Mouse (Mus musculus): ENCODE data around the gene Poln.

The Poln gene

GRCm38 (mm10) chr5:34168950-34169891, at the start of gene Poln, which contains the start of gene Haus3:
Gene Poln (minus strand): TSS chr5:34169448.
Gene Haus3 (minus strand): TSS chr5:34169527.
- peak; percentile 97 to 98 for DNase-seq (ENCODE audit: low spot score in 2 of 2)

- no peak for DNase-seq (ENCODE audit: low spot score in 2 of 2)
These were observed 49.4 kb upstream of the Poln start for GRCm38 (mm10) chr5:34218672-34219071.

GRCm38 (mm10) chr5:34217756-34218155, 48.5 kb upstream of the Poln start:
- no peak for DNase-seq (ENCODE audit: low spot score in 2 of 2)

- no peak for DNase-seq (ENCODE audit: low spot score in 2 of 2)
These were observed 46.8 kb upstream of the Poln start for GRCm38 (mm10) chr5:34216025-34216424.

GRCm38 (mm10) chr5:34213659-34214058, 44.4 kb upstream of the Poln start:
- DNase-seq (ENCODE audit: low spot score in 2 of 2): no peak

- peak; percentile 74 to 88 for DNase-seq (ENCODE audit: low spot score in 2 of 2)
These were observed 41.0 kb upstream of the Poln start for GRCm38 (mm10) chr5:34210279-34210678.

- no peak for DNase-seq (ENCODE audit: low spot score in 2 of 2)
These were observed 38.3 kb upstream of the Poln start for GRCm38 (mm10) chr5:34207503-34207902.

GRCm38 (mm10) chr5:34205788-34206187, 36.5 kb upstream of the Poln start:
- no peak for DNase-seq (ENCODE audit: low spot score in 2 of 2)

- no peak for DNase-seq (ENCODE audit: low spot score in 2 of 2)
These were observed 35.7 kb upstream of the Poln start for GRCm38 (mm10) chr5:34204911-34205310.

GRCm38 (mm10) chr5:34202006-34202405, 32.8 kb upstream of the Poln start:
- DNase-seq (ENCODE audit: low spot score in 2 of 2): no peak

- no peak for DNase-seq (ENCODE audit: low spot score in 2 of 2)
These were observed 32.1 kb upstream of the Poln start for GRCm38 (mm10) chr5:34201396-34201795.

- no peak for DNase-seq (ENCODE audit: low spot score in 2 of 2)
These were observed 29.4 kb upstream of the Poln start for GRCm38 (mm10) chr5:34198615-34199014.

GRCm38 (mm10) chr5:34197243-34197642, 28.0 kb upstream of the Poln start:
- DNase-seq (ENCODE audit: low spot score in 2 of 2): no peak

GRCm38 (mm10) chr5:34196423-34196822, 27.2 kb upstream of the Poln start:
- DNase-seq (ENCODE audit: low spot score in 2 of 2): peak in 1 of 2 experiments; percentile 44

GRCm38 (mm10) chr5:34195786-34196185, 26.5 kb upstream of the Poln start:
- no peak for DNase-seq (ENCODE audit: low spot score in 2 of 2)

GRCm38 (mm10) chr5:34194975-34195662, 25.9 kb upstream of the Poln start:
- no peak for DNase-seq (ENCODE audit: low spot score in 2 of 2)

- DNase-seq (ENCODE audit: low spot score in 2 of 2): no peak
These were observed 25.2 kb upstream of the Poln start for GRCm38 (mm10) chr5:34194426-34194825.

GRCm38 (mm10) chr5:34191843-34192242, 22.6 kb upstream of the Poln start:
- DNase-seq (ENCODE audit: low spot score in 2 of 2): no peak

GRCm38 (mm10) chr5:34191021-34191420, 21.8 kb upstream of the Poln start:
- DNase-seq (ENCODE audit: low spot score in 2 of 2): no peak

- no peak for DNase-seq (ENCODE audit: low spot score in 2 of 2)
These were observed 20.3 kb upstream of the Poln start for GRCm38 (mm10) chr5:34189521-34189920.

- DNase-seq (ENCODE audit: low spot score in 2 of 2): no peak
These were observed 19.6 kb upstream of the Poln start for GRCm38 (mm10) chr5:34188856-34189255.

- peak; percentile 97 for DNase-seq (ENCODE audit: low spot score in 2 of 2)
These were observed 18.5 kb upstream of the Poln start, which contains the start of gene Mxd4 for GRCm38 (mm10) chr5:34187601-34188316. Gene Mxd4 (minus strand): TSS chr5:34187720.
